Mouse (Mus musculus) CD4-positive, CD25-positive, alpha-beta regulatory T cell, adult 2 months (primary cell): Measurements from ENCODE around the gene Myo7a.

Experiments used
- DNase-seq: peaks from one replicate; pipeline ENCODE4 v3.0.0-alpha.2; 2012; ENCODE audit warnings: low read depth, low spot score

Myo7a gene

GRCm38 (mm10) chr7:98119179-98119960 is at the start of gene Myo7a:
TSS of gene Myo7a (minus strand) at chr7:98119524.
- no peak for DNase-seq

- DNase-seq: peak; percentile 52
Observed at GRCm38 (mm10) chr7:98164999-98165528, 45.7 kb upstream of the Myo7a start.

GRCm38 (mm10) chr7:98164382-98164998 is 45.2 kb upstream of the Myo7a start:
- DNase-seq: no peak

GRCm38 (mm10) chr7:98163700-98164099 is 44.4 kb upstream of the Myo7a start:
- no peak for DNase-seq

- DNase-seq: no peak
Observed at GRCm38 (mm10) chr7:98162239-98162638, 42.9 kb upstream of the Myo7a start.

- DNase-seq: no peak
Observed at GRCm38 (mm10) chr7:98160041-98160740, 40.9 kb upstream of the Myo7a start.

GRCm38 (mm10) chr7:98158481-98158880 is 39.2 kb upstream of the Myo7a start:
- no peak for DNase-seq

GRCm38 (mm10) chr7:98157636-98158332 is 38.5 kb upstream of the Myo7a start:
- no peak for DNase-seq

GRCm38 (mm10) chr7:98156280-98156665 is 36.9 kb upstream of the Myo7a start:
- no peak for DNase-seq

- DNase-seq: peak; percentile 73
Observed at GRCm38 (mm10) chr7:98155546-98156279, 36.4 kb upstream of the Myo7a start.

- DNase-seq: no peak
Observed at GRCm38 (mm10) chr7:98153892-98154291, 34.6 kb upstream of the Myo7a start.

- DNase-seq: no peak
Observed at GRCm38 (mm10) chr7:98153345-98153744, 34.0 kb upstream of the Myo7a start.

- DNase-seq: no peak
Observed at GRCm38 (mm10) chr7:98152400-98152799, 33.1 kb upstream of the Myo7a start.

- no peak for DNase-seq
Observed at GRCm38 (mm10) chr7:98150525-98150924, 31.2 kb upstream of the Myo7a start.

- DNase-seq: no peak
Observed at GRCm38 (mm10) chr7:98149802-98150201, 30.5 kb upstream of the Myo7a start.

- no peak for DNase-seq
Observed at GRCm38 (mm10) chr7:98148721-98149407, 29.5 kb upstream of the Myo7a start.

GRCm38 (mm10) chr7:98147766-98148165 is 28.4 kb upstream of the Myo7a start:
- no peak for DNase-seq

GRCm38 (mm10) chr7:98146447-98146845 is 27.1 kb upstream of the Myo7a start:
- DNase-seq: no peak

- no peak for DNase-seq
Observed at GRCm38 (mm10) chr7:98145842-98146446, 26.6 kb upstream of the Myo7a start.

GRCm38 (mm10) chr7:98145402-98145801 is 26.1 kb upstream of the Myo7a start, which contains the start of gene Omp:
TSS of gene Omp (minus strand) at chr7:98145502.
- no peak for DNase-seq
